Mouse (Mus musculus): ENCODE results near the gene Phyh. TPM values are rescaled to one million over a fixed set of nuclear protein-coding genes. Genes with fewer than 3 reads are reported as not detected.

Gene Phyh
- total RNA-seq, 2 experiments from 2014 or later = 342 to 407 TPM

Other genes with a start within 250 kb of the Phyh start
- 10 to 100 TPM; 14.5 to 17.6 TPM for gene Bend7, start 201.2 kb upstream of the Phyh start, total RNA-seq (2021)
- 10 to 100 TPM; 46.7 to 47.2 TPM for gene Sephs1, start 37.5 kb upstream of the Phyh start, total RNA-seq (2021)
- gene Ucma, start 57.1 kb downstream of the Phyh start, total RNA-seq (2021) = not detected
- 1 to 10 TPM; 9.3 to 9.5 TPM for gene Mcm10, start 93.8 kb downstream of the Phyh start, total RNA-seq (2021)
- gene Optn, start 145.0 kb downstream of the Phyh start, total RNA-seq (2021) = 10 to 100 TPM; 62.8 to 75.2 TPM
- 10 to 100 TPM; 22.1 to 22.8 TPM for gene Ccdc3, start 218.8 kb downstream of the Phyh start, total RNA-seq (2021)